Mouse (Mus musculus) liver, postnatal 0 days (tissue): ENCODE data around the gene Mcam. TPM values are rescaled to one million over a fixed set of nuclear protein-coding genes. Genes with fewer than 3 reads are reported as not detected.
"Not testable (repeated sequence)": the region's sequence is repeated elsewhere in the genome, so short reads cannot be mapped to it uniquely, and the experiment has no call there.

ENCODE experiments used
- ATAC-seq: fragments of 200-750 bp; cut with Nextera tagmentation; 2 replicates; pipeline ENCODE4 v1.8.0; 2017; ENCODE audit warnings: mild to moderate bottlenecking, moderate library complexity
- DNase-seq: peaks from one replicate; pipeline ENCODE4 v3.0.0-alpha.2; 2016
- H3K27ac ChIP-seq: fragments of 300-500 bp; sonication (generic); 2 replicates; pipeline ENCODE4 v1.5.1; 2014; ENCODE audit warnings: antibody characterized with exemption, moderate library complexity, mild to moderate bottlenecking, low read depth
- H3K27me3 ChIP-seq: fragments of 300-500 bp; sonication (generic); 2 replicates; pipeline ENCODE4 v1.6.1; 2014; ENCODE audit warnings: low read length, control low read depth, mixed read lengths; ENCODE audit not compliant: insufficient read depth
- H3K36me3 ChIP-seq: fragments of 300-500 bp; sonication (generic); replicated peaks from 2 replicates; pipeline ENCODE4 v1.6.1; 2014; ENCODE audit warnings: mild to moderate bottlenecking, control low read depth, low read length, moderate library complexity, mixed read lengths; ENCODE audit not compliant: insufficient read depth
- H3K4me1 ChIP-seq: fragments of 300-500 bp; sonication (generic); 2 replicates; pipeline ENCODE4 v1.6.1; 2014; ENCODE audit warnings: antibody characterized with exemption, mild to moderate bottlenecking, control low read depth; ENCODE audit not compliant: insufficient read depth
- H3K4me2 ChIP-seq: fragments of 300-500 bp; sonication (generic); 2 replicates; pipeline ENCODE4 v1.6.1; 2014; ENCODE audit warnings: low read depth, mild to moderate bottlenecking, low read length, moderate library complexity, mixed read lengths
- H3K4me3 ChIP-seq: fragments of 300-500 bp; sonication (generic); 2 replicates; pipeline ENCODE4 v1.5.1; 2014; ENCODE audit warnings: low read depth, low read length
- H3K9ac ChIP-seq: fragments of 300-500 bp; sonication (generic); replicated peaks from 2 replicates; pipeline ENCODE4 v1.6.1; 2014; ENCODE audit warnings: mild to moderate bottlenecking, moderate library complexity
- H3K9me3 ChIP-seq: fragments of 300-500 bp; sonication (generic); 2 replicates; pipeline ENCODE4 v1.6.1; 2016; ENCODE audit warnings: mild to moderate bottlenecking, control low read depth, low read length, mixed read lengths
- CTCF ChIP-seq: sonication (generic); IDR thresholded peaks from 2 replicates; pipeline ENCODE4 v1.5.1; 2016; ENCODE audit warnings: antibody characterized with exemption, low read depth
- EP300 ChIP-seq: IDR thresholded peaks from 2 replicates; pipeline ENCODE4 v1.6.1; 2016; ENCODE audit warnings: antibody characterized with exemption, low read depth, mild to moderate bottlenecking
- WGBS: fragments of 180-500 bp; shearing (Covaris S2); extraction: QIAGEN DNeasy Blood & Tissue Kit; methylation state at CpG from one replicate; pipeline ENCODE4 v1.1.7; 2014; ENCODE audit not compliant: insufficient replicate concordance; 5-methylcytosine and 5-hydroxymethylcytosine counted together
- polyA plus RNA-seq: library from polyadenylated mRNA; unstranded; fragments of >200 nt; fragmentation: Nextera tagmentation; extraction: Ambion mirVana; gene quantifications from 2 replicates; pipeline ENCODE4 v1.2.1, GENCODE M21; 2015

Mcam gene
- polyA plus RNA-seq, 1 experiment from 2014 or later = 4.5 TPM

GRCm38 (mm10) chr9:44107557-44108179 is 26.6 kb upstream of the Mcam start:
- no peaks in the 10 kb centered on the region for H3K9me3 ChIP-seq
- H3K9ac ChIP-seq = no peak overlapping the region; the same call in 1 of the 2 replicates
- peaks cover 14% of the 10 kb centered on the region for H3K36me3 ChIP-seq
- peak; percentile 51 for TF ChIP-seq CTCF
- no peak for TF ChIP-seq EP300
- H3K4me1 ChIP-seq = peaks cover 20% of the 10 kb centered on the region
- ATAC-seq = no peak
- no peak overlapping the region for H3K4me2 ChIP-seq
- H3K4me3 ChIP-seq = no peak overlapping the region
- no peaks in the 10 kb centered on the region for H3K27me3 ChIP-seq
- peak overlapping the region; percentile 18; the same call in 1 of the 2 replicates for H3K27ac ChIP-seq
- WGBS = 75% methylated on average over 25 of the region's 25 CpGs
- peak; percentile 52 for DNase-seq

DNA sequence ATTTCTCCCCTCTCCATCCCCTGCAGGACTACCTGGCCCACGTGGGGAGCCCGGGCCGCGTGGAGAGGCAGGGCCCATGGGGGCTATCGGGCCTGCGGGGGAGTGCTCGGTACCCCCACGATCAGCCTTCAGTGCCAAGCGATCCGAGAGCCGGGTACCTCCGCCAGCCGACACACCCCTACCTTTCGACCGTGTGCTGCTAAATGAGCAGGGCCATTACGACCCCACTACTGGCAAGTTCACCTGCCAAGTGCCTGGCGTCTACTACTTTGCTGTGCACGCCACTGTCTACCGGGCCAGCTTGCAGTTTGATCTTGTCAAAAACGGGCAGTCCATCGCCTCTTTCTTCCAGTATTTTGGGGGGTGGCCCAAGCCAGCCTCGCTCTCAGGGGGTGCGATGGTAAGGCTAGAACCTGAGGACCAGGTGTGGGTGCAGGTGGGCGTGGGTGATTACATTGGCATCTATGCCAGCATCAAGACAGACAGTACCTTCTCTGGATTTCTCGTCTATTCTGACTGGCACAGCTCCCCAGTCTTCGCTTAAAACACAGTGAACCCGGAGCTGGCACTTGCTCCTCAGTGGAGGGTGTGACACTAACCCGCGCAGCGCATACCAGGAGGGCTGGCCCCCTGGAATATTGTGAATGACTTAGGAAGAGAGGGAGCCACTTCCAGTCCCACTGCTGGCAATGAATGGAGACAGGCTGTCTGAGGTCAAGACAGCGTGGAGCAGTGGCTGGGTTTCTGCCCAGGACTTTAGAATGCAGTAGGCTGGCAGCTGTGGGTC is 25.8 kb upstream of the Mcam start:
- Histone ChIP-seq H3K4me3 (no peak overlapping the region), H3K27me3 (no peaks in the 10 kb centered on the region), H3K9ac (no peak overlapping the region), H3K36me3 (peaks cover 14% of the 10 kb centered on the region), H3K9me3 (no peaks in the 10 kb centered on the region), H3K4me1 (peaks cover 20% of the 10 kb centered on the region), H3K4me2 (no peak overlapping the region), H3K27ac (no peak overlapping the region)
- DNase-seq (no peak), ATAC-seq (no peak)
- 91% methylated on average over 31 of the region's 31 CpGs for WGBS
- TF ChIP-seq CTCF (no peak), EP300 (no peak)

DNA sequence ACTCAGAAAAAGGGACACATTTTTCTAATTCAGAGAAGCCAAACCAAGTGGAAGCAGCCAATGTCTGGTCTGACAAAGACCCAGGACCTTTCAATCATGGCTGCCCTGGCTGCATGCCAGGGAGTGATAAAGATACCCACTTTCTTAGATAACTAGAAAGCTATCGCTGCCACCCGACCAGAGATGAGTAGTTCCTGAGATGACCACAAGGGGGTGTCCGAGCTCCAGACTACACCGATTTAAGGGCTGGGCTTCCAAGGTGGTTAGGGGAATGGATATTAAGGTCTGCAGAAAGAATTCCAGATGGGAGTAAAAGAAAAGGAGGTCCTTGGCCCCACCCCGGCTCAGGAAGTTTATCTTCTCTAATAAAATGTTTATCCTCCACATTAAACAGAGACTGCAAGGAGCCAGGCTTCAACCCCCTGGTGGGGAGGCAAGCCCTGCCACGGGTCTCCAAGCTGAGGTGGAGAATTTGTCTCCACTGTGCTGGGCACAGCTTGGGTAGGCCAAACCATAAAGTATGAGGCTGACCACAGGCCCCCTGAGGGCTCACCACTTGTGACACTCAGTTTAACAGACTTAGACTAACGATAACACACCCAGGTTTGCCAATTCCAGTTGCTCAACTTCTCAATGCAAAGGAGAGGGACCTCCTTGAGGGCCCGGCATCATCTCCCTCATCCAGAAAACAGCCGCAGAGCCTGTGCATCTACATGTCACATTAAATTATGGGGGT is 24.7 kb upstream of the Mcam start:
- no peak for TF ChIP-seq EP300
- peak; percentile 88 for TF ChIP-seq CTCF
- WGBS = 30% methylated on average over 9 of the region's 9 CpGs
- Histone ChIP-seq H3K4me1 (peaks cover 28% of the 10 kb centered on the region), H3K36me3 (peaks cover 14% of the 10 kb centered on the region), H3K9ac (0 out of 2 replicates have a peak overlapping the region, but pooled peaks have one; percentile 21), H3K9me3 (no peaks in the 10 kb centered on the region), H3K4me2 (peak overlapping the region; percentile 56), H3K27ac (no peak overlapping the region), H3K27me3 (no peaks in the 10 kb centered on the region), H3K4me3 (peak overlapping the region; percentile 17; the same call in 1 of the 2 replicates)
- DNase-seq = peak; percentile 82
- no peak for ATAC-seq

- not testable (repeated sequence) for H3K9ac ChIP-seq, H3K27ac ChIP-seq, H3K27me3 ChIP-seq, H3K9me3 ChIP-seq, ATAC-seq, DNase-seq
- Histone ChIP-seq H3K36me3 (peaks cover 11% of the 10 kb centered on the region; the same call in 1 of the 2 replicates), H3K4me3 (peak overlapping the region; percentile 88; the same call in 1 of the 2 replicates), H3K4me2 (peak overlapping the region; percentile 26; the same call in 1 of the 2 replicates), H3K4me1 (peaks cover 28% of the 10 kb centered on the region)
- 64% methylated on average over 9 of the region's 12 CpGs for WGBS
These were observed 22.4 kb upstream of the Mcam start for GRCm38 (mm10) chr9:44111909-44112308.

- TF ChIP-seq CTCF = no peak
- no peak for TF ChIP-seq EP300
- Histone ChIP-seq H3K4me1 (peaks cover 28% of the 10 kb centered on the region), H3K4me2 (peak within 1 kb of the TSS; percentile 67), H3K9ac (peak within 1 kb of the TSS; percentile 92), H3K27me3 (no peaks in the 10 kb centered on the region), H3K36me3 (peaks cover 8% of the 10 kb centered on the region; the same call in 1 of the 2 replicates), H3K4me3 (peak within 1 kb of the TSS; percentile 88), H3K27ac (peak within 1 kb of the TSS; percentile 67), H3K9me3 (no peaks in the 10 kb centered on the region)
- DNase-seq (peak; percentile 95), ATAC-seq (peak; percentile 99)
- WGBS = under 1% methylated on average over 49 of the region's 51 CpGs
These were observed 21.0 kb upstream of the Mcam start, which contains the start of the genes Gm49380 and Rnf26 for GRCm38 (mm10) chr9:44113105-44113789. Gm49380 (minus strand) TSS chr9:44113500. Rnf26 (minus strand) TSS chr9:44113517.
